Mouse (Mus musculus): ENCODE measurements around the gene Edaradd.

- TF ChIP-seq POLR2A (IDR thresholded peaks at IDR 0.05; ENCODE audit: borderline replicate concordance, low read depth, low read length): no peak
- no peak for TF ChIP-seq CTCF (IDR thresholded peaks at IDR 0.05; ENCODE audit: low read depth, low read length)
These were observed at the start of gene Edaradd for GRCm38 (mm10) chr13:12519955-12520584.

Data from bone marrow macrophage, adult 2 months (primary cell).